Mouse (Mus musculus): ENCODE results near the gene Meis1. TPM values are rescaled to one million over a fixed set of nuclear protein-coding genes. Genes with fewer than 3 reads are reported as not detected.

Gene Meis1
- total RNA-seq, 2 experiments from 2014 or later, result 1.8 to 1.9 TPM

GRCm38 (mm10) chr11:18969920-18970336 lies 48.9 kb downstream of the Meis1 start:
- TF ChIP-seq CTCF (conservative IDR thresholded peaks at IDR 0.05), result no peak

DNA sequence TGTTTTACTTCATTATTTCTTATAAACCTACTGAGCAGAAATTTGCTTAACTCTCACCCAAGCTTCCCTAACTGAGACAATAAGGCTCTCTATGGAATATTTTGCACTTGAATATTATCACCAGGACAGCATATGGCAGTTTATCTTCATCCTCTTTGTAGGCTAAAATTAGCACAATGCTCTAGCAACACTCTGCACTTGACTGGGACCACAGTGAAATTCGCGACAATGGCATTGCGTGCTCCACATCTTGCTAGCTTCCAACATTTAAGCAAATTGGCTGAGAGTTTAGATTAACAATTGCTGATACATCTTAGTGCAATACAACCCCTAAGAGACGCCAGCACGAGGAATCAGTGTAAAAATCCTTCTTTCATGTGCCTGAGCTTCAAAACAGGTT lies 54.4 kb downstream of the Meis1 start:
- DNase-seq (ENCODE audit: low spot score in 2 of 2), result no peak
- TF ChIP-seq CTCF (conservative IDR thresholded peaks at IDR 0.05), result no peak

More at GRCm38 (mm10) chr11:18969920-18970336, 48.9 kb downstream of the Meis1 start:
- Histone ChIP-seq H3K4me3 (no peak overlapping the region), H3K27ac (no peak overlapping the region)
- DNase-seq (ENCODE audit: low spot score in 2 of 2), result no peak

DNA sequence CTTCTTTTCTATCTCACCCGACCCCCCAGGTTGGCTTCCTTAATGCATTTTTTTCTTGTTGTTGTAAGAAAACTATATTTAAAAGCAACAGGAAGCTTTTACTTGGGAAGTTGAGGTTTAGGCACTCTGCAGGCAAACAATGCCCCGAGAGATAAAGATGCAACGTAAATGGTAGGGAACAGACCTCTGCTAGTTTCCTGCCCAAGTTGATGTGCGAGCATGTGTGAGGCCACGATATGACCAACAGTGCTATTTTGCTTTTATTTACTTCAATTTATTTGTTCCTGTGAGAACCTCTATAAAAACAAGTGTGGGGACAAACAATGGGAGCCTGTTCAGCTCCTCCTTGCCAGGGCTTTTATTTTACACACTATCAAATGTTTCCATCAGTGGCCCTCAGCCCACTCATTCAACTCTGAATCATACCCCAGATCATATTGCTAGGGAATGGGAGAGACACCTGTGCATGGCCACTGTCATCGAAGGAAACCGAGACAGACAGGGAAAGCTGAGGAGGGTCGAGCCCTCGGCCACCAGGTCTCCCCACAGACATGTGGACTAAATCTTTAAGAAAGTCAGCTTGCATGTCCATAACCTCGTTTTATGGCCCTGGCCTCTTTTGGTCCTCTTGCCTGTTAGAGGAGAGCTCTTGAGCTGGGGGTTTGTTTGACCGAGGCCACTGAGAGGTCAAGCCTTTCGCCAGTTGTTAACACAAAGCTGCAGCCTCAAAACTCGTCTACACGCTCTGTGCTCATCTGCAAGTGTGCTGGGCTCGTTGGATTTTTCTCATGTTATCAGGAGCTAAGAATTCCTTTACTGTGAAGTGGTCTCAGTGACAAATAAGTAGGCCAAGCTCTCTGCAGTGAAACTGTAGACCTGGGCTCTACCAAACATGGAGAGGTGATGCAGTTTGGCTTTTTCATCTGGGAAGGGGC lies 55.3 kb downstream of the Meis1 start:
- TF ChIP-seq CTCF (conservative IDR thresholded peaks at IDR 0.05), result no peak
- Histone ChIP-seq H3K4me3 (no peak overlapping the region), H3K27ac (no peak overlapping the region)
- no peak for DNase-seq (ENCODE audit: low spot score in 2 of 2)

More for the DNA sequence above, 54.4 kb downstream of the Meis1 start:
- Histone ChIP-seq H3K27ac (no peak overlapping the region), H3K4me3 (no peak overlapping the region)

- TF ChIP-seq CTCF (conservative IDR thresholded peaks at IDR 0.05), result no peak
These were observed 59.3 kb downstream of the Meis1 start for GRCm38 (mm10) chr11:18959465-18959864.

DNA sequence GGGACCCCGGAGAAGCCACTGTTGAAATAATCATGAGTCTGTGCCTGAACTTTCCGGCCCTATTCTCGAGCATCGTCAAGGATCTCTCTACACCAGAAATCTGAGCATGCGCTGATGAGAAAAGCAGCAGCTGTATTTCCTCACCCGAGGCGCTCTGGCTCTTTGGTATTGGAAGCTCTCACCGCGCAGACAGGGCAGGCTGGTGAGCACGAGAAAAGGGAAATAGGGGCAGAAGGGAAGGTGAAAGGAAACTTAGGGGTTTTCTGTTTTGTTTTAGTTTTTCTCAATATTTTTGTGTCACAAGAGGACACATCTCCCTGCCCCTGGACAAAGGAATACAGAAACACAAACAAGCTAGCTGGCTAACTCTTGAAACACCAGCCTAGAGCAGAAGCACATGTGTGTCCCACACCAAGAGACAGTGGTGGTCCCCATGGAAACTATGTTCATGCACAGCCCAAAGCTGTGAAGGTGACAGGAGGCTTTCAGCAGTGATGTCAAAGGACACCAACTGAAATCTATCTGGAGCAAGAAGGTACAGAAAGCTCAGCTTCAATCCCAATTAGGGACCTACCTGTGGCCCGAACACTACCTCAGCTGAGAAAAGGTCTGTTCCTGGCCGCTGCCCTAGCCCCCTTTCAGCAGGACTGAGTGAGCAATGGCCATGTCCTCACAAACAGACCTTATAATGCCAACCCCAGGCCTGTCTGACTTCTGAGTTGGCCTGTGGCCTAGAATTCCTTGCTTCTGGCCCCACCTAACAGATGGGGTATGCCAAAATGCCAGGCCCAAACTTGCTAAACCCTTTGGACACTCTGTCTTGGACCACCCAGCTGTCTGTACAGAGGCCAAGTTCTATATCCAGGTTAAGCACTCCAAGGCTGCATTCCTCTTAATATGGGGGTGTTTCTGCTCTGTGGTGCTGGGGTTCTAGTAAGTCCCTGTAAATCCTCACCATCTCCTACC lies 60.7 kb downstream of the Meis1 start:
- Histone ChIP-seq H3K4me3 (no peak overlapping the region), H3K27ac (no peak overlapping the region)
- DNase-seq (ENCODE audit: low spot score in 2 of 2), result peak; percentile 4 to 10
- no peak for TF ChIP-seq CTCF (conservative IDR thresholded peaks at IDR 0.05)

More at GRCm38 (mm10) chr11:18959465-18959864, 59.3 kb downstream of the Meis1 start:
- no peak for DNase-seq (ENCODE audit: low spot score in 2 of 2)
- Histone ChIP-seq H3K4me3 (no peak overlapping the region), H3K27ac (no peak overlapping the region)

GRCm38 (mm10) chr11:18957097-18957804 lies 61.5 kb downstream of the Meis1 start:
- no peak for DNase-seq (ENCODE audit: low spot score in 2 of 2)
- Histone ChIP-seq H3K4me3 (no peak overlapping the region), H3K27ac (no peak overlapping the region)
- no peak for TF ChIP-seq CTCF (conservative IDR thresholded peaks at IDR 0.05)

GRCm38 (mm10) chr11:18955969-18956368 lies 62.8 kb downstream of the Meis1 start:
- Histone ChIP-seq H3K27ac (no peak overlapping the region), H3K4me3 (no peak overlapping the region)
- no peak for DNase-seq (ENCODE audit: low spot score in 2 of 2)
- TF ChIP-seq CTCF (conservative IDR thresholded peaks at IDR 0.05), result no peak

DNA sequence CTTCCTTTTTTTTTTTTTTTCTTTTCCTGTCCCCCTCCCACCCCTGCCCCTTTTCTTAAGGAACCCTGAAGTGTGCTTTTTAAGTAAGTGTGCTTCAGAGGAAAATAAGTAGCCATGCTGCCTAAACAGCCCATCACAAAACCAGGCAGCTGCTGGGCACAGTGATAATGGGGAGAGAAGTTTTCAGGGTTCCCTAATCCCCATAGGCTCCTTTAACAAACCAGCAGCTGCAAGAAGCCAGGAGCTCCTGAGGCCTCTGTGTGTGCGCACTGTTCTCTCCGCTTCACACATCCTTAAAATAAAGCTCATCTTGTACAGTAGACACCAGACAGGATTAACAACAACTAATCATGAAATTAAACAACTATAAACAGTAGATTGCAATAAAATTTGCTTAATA lies 63.9 kb downstream of the Meis1 start:
- no peak for TF ChIP-seq CTCF (conservative IDR thresholded peaks at IDR 0.05)
- H3K4me3 ChIP-seq, result no peak overlapping the region
- DNase-seq (ENCODE audit: low spot score in 2 of 2), result no peak
- H3K27ac ChIP-seq, result no peak overlapping the region

DNA sequence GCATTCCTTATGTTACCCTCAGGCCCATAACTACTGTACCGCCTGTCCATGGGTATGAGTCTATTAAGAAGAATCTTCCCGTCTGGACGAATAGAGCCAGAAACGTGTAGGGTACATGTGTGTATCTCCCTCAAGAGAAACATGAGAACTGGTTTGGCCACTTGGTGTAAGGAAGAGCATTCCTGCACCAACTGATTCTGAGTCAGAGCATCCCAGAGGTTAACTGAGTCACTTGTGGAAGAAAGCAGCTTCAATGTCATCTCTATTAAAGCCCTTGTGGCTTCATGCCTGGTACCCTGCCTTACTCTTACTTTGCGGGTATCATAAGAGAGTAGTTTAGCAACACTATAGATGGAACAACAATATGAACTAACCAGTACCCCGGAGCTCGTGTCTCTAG lies 64.9 kb downstream of the Meis1 start:
- H3K4me3 ChIP-seq, result no peak overlapping the region
- H3K27ac ChIP-seq, result no peak overlapping the region
- no peak for TF ChIP-seq CTCF (conservative IDR thresholded peaks at IDR 0.05)
- DNase-seq (ENCODE audit: low spot score in 2 of 2), result no peak

DNA sequence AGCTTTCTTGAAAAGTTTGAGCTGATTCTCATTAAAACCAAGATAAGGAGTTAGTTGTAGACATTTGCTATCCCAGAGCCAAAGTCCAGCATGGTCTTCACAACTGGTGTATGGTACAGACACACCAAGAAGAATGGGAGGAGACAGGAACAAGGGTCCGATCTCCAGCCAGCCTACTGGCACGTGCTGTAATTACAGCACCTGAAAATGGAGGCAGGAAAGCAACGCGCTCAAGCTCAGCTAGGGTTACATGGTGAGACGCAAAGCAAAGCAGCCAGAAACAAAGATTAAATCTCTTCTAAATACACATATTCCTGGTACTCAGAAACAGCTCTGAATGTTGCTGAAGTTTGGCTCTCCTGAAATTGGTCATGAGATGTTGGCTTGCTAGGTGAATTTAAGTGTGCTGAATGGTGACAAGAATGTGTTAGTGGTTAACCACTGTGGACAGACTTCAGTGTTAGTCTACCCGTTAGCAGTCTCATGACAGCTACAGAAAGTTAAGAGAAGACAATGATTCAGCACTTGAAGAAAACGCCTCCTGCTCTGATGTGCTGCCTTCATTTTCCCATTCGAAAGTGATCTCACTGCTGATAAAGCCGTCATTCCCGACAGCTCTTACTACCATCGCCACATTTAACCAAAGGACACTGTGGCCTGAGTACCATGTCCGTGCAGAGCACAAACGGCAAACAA lies 70.0 kb downstream of the Meis1 start:
- Histone ChIP-seq H3K27ac (no peak overlapping the region), H3K4me3 (no peak overlapping the region)
- no peak for TF ChIP-seq CTCF (conservative IDR thresholded peaks at IDR 0.05)
- DNase-seq (ENCODE audit: low spot score in 2 of 2), result no peak

DNA sequence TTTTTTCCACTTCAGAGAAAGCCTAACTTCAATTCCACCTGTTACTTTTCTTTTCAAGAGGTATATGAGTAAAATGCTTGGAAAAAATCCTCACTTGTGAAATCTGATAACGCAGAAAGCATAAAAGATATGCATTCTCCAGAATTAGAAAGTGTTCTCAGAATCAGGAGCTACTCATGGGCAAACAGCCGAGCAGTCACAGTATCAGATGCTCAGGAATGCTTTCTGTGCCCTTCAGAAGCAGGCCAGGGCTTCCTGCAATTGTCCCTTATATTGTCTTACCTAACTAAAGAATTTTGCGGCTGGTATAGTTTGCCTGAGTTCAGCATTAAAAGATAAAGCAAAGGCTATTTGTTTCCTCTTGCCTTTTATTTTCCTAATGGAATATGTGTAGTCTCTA lies 71.4 kb downstream of the Meis1 start:
- TF ChIP-seq CTCF (conservative IDR thresholded peaks at IDR 0.05), result no peak

GRCm38 (mm10) chr11:18945778-18946177 lies 73.0 kb downstream of the Meis1 start:
- TF ChIP-seq CTCF (conservative IDR thresholded peaks at IDR 0.05), result no peak

More for the DNA sequence above, 71.4 kb downstream of the Meis1 start:
- Histone ChIP-seq H3K27ac (no peak overlapping the region), H3K4me3 (no peak overlapping the region)
- no peak for DNase-seq (ENCODE audit: low spot score in 2 of 2)

More at GRCm38 (mm10) chr11:18945778-18946177, 73.0 kb downstream of the Meis1 start:
- Histone ChIP-seq H3K4me3 (no peak overlapping the region), H3K27ac (no peak overlapping the region)
- DNase-seq (ENCODE audit: low spot score in 2 of 2), result no peak

Data from layer of hippocampus, adult 2 months (tissue).